Mouse (Mus musculus): Measurements from ENCODE around the gene Ube2b.

Gene Ube2b

DNA sequence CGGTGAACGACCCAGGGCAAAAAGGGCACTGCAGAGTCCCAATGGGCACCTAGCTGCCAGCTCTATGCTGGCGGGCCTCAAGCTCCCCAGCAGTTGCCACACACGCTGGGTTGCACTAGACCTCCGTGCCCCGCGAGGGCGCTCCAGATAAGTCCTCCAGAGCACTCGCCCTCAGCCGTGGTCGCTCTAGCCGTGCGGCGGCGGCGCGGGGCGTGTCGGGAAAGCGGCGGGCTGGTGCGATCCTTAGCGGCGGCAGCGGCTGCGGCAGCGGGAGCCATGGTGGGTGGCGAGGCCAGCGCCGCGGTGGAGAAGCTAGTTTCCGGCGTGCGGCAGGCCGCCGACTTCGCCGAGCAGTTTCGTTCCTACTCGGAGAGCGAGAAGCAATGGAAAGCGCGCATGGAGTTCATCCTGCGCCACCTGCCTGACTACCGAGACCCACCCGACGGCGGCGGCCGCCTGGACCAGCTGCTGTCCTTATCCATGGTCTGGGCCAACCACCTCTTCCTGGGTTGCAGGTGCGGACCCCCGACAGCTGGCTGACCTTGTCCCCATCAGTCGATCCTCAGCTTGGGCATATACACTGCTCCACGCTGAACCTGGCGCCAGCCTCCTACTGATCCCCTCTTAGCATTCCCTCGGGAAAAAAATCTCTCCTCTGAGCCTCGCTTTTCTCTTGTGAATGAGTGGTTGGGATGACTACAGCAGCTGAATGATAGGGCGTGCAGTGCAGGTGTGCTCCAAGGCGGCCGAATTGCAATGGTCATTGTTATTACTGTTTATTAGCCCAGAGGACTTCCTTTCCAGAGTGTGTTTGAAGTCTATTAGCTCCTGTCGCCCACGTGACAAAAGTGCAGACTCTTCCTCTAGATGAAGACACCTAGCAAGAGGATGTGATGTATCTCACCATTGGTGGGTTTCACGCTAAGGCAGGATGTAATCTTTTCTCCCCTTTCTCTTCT, 32.8 kb downstream of the Ube2b start, which contains the start of gene Cdkn2aipnl:
TSS of gene Cdkn2aipnl (plus strand) at position 219 of the 959 bp plus-strand sequence.
- DNase-seq (ENCODE audit: low spot score) = peak; percentile 85

DNA sequence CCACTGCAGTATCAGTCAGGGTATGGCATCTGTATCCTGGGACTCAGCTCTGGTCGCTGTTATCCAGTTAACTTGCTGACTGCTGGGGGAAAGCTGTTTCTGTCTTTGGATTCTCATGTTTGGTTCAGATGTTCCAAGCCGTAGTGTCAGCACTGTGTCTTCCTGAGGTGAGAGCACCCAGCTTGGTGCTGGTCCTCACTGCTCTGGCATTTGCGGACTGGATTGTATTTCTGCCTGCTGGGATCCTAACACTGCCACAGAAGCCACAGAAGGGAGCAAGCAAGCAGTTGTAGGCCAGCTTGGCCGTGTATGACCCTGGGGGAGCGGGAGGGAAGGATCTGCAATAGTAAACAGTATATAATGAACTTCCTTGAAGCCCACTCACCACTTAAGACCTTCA, 33.9 kb downstream of the Ube2b start:
- no peak for DNase-seq (ENCODE audit: low spot score)

DNA sequence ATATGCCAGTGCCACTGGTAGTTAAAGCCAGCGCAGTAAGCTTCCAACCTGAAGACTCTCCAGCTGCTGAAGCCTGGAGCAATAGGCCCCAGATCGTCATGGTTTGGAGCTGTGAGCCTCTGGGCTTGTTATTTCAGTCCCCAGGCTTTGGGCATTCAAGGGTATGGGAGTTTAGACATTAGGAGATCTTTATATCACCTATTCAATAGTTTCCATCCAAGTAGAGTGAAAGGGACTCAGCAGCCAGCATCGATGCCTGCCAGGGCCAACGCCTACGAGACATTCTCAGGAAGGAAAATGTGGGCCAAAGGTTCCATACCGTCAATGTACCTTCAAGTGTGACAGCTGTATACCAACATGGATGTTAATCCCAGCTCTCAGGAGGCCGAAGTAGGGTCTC, 38.3 kb downstream of the Ube2b start:
- no peak for DNase-seq (ENCODE audit: low spot score)

DNA sequence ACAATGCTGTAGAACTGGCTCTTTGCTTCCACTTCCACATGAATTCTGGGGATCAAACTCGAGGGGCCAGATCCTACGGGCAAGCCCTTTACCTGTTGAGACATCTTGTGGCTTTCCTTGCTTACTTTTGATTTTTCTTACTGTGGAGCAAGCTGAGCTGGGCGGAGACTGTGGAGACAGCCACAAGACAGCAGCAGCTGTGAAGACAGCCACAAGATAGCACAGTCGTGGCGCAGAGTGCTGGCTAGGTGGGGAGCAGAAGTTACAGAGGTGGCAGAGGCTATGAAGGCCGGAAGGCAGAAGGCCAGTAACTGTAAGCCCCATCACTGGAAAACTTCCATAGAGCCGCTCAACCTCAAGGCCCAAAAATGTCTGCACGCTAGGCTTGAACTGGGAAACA, 38.8 kb downstream of the Ube2b start:
- no peak for DNase-seq (ENCODE audit: low spot score)

DNA sequence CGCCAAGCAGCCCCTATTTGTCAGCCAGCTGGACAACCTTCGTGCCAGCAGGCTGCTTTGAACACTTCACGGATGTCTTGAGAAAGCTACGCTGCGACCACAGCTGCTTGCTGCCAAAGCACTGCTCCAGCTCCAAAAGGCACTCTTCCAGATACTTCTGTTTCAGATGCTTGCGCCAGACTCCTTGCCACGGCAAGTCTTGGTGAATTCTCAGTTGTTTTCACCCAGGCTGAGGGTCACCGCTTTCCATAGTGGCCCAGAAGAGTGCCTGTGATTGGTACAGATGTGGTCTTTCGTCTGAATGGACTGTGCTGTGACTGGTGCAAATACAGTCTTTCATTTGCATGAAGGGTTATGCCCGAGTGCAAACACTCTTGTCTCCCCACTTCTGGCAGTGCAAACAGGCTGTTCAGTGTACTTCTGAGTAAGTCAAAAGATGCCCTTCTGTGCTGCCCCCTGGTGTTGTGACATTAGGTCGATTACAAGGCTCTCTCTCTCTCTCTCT, 39.5 kb downstream of the Ube2b start:
- DNase-seq (ENCODE audit: low spot score) = no peak

DNA sequence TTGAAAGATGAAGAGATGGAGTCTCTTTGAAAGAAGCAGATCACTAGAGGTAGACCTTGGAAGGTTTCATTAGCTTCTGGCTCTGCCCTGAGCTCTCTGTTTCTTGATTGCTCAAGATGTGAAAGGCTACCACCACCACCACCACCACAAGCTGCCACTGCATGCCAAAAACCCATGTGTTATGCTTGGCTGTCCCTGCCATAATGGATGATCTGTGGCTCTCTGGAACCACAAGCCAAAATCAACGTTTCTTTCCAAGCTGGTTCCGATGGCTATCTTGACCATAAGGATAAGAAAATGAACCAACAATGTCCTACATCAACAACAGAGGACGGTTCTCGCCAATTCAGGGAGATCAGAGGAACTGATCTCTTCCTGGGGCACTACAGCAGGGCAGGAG, 40.5 kb downstream of the Ube2b start:
- DNase-seq (ENCODE audit: low spot score) = no peak

DNA sequence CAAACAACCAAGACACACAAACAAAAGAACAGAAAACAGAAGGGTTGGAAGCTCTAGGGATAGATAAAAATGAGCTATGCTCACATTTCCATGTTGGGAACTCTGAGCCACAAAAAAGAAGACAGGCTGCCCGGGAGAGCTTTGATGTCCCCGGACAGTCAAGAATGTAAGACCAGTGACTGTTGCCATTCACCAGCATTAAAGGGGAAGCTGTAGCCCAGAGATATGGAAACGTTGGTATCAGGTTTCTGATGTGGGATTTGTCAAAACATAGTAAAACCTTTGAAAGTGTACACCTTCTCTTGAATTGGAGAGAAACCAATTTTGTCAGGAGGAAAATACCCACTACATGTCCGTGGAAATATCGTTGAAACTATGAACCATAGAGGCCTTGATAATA, 41.1 kb downstream of the Ube2b start:
- DNase-seq (ENCODE audit: low spot score) = no peak

DNA sequence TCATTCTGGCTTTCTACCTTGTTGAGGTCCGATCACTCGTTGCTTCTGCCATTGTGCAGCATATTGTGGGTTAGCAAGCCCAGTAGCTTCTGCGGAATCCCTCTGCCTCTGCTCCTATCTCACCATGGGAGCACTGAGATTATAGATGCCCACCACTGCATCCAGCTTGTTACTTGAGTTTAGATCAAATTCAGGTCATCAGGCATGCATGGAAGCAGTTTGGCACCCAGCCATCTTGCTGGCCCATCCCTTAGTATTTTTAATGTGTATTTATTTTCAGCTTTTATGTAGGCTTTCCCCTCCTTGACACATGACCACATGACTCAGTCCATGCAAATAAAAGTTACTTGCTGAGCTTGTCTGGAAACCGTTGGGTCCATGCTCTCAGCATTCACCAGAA, 42.8 kb downstream of the Ube2b start:
- no peak for DNase-seq (ENCODE audit: low spot score)

DNA sequence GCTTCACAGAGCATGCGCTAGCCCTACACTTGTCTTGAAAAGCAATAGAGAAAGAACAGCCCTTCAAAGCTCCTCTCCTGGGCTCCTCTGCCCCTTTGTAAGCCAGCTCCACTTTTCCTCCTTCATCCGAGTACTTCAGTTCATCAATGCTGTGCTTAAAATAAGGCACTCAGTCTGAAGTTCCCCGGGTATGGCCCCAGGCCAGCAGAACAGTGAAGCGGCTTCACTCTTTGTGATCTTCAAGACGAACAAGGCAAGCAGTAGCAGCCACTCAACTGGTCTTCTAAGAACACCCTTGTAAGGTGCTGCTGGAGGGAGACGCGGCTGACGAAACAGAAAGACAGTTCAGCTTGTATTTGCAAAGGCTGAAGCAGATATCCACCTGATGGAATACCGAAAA, 44.5 kb downstream of the Ube2b start:
- DNase-seq (ENCODE audit: low spot score) = no peak

DNA sequence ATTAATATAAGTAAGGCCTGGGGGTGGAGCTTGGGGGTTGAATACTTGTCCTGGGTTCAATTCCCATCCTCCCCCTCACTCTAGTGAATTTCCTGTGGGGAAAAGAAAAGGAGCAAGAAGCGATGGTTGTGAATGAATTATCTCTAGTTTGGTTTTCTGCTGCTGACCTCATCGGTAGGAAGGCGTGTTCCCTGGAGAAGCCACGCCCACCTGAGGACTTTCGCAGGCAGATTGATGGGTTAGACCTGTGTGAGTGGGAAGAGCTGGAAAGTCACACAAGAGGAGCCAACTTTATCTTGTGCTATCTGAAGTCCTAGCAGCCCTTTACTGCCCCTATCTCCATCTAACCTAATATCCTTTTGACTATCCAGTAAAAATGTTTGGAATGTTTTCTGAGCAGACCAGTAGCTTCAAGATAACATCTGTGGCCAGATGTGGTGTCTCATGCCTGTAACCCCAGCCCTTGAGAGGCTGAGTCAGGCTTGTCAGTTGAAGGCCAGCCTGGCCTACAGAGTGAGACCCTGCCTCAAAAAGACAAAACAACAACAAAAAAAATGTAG, 48.6 kb downstream of the Ube2b start:
- DNase-seq (ENCODE audit: low spot score) = no peak

DNA sequence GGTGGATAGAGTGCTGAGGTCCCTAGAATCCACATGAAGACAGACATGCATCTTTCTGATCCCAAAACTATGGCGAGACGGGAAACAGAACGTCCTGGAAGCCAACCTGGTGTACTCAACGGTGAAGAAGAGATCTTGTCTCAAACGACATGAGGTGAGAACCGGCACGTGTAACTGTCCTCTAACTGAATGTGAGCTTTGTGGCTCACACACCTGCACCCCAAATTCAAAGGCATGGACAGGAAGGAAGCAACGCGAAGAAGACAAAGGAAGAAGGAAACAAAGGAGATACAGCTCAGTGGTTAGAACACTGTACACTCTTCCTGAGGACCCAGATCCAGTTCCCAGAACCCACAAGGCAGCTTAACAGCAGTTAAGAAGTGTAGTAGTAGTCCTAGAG, 50.6 kb downstream of the Ube2b start:
- DNase-seq (ENCODE audit: low spot score) = no peak

DNA sequence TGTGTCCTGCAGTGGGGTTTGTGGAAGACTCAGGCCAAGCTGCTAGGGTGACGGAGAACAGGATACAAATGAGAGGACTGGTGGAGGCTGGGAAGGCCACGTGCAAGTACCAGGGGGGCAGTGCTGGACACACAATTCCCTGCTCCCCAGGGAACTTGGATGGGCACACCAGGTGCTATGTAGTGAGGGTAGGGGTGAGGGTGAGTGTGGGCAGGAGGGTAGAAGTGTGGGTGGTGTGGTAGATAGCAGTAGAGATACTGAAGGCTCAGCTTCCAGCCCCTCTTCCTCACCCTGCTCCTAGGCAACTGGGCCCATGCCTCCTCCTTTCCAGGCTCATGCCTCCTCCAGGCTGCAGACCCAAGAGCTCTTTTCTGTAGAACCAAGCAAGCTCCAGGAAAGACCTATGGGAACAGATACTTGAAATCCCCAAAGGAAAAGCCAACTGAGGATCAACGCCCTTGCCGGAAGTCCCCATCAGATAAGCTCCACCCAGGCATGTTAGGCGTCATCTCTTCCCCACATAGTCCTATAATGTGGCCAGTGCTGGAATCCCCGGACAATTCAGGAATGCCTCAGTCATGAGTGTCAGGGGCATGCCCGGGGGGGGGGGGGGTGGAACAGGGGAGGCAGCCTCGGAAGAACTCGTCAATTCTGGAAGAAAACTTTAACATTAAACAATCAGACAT, 51.3 kb downstream of the Ube2b start:
- no peak for DNase-seq (ENCODE audit: low spot score)

DNA sequence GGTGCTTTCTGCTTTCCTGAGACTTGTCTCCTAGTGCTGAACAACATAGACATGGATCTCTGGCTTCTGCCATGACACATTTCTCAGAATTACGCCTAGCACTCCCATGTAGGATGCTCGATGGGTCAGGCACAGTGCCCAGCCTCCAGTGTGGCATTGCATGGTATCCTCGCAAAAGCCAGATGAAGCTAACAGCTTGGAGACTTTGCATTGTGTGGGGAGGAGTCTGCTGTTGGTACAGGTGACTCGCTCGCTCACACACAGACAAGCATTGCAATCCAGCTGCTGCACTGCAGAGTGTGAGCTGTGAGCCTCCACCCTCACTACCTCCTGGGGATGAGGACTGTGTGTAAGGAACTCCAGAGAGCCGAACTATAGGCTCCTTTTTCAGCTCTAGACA, 54.4 kb downstream of the Ube2b start:
- no peak for DNase-seq (ENCODE audit: low spot score)

DNA sequence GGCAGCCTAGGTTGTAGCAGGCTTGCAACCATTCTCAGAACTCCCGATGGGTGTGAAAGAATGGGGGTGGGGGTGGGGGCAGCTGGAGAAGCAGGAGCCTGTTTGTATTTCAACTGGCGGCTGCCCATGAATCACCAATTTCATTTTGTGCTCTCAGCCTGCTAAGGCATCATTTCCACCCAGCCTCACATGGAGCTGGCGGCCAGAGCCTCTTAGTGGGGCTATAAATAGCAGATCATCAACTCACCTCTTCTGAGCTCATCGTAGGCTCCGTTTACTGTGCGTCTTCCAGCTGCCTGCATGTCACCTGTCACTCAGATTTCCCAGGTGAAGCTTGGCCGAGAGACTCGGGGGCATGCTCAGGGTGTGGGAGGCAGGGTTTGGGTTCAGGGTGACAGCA, 55.0 kb downstream of the Ube2b start:
- DNase-seq (ENCODE audit: low spot score) = no peak

DNA sequence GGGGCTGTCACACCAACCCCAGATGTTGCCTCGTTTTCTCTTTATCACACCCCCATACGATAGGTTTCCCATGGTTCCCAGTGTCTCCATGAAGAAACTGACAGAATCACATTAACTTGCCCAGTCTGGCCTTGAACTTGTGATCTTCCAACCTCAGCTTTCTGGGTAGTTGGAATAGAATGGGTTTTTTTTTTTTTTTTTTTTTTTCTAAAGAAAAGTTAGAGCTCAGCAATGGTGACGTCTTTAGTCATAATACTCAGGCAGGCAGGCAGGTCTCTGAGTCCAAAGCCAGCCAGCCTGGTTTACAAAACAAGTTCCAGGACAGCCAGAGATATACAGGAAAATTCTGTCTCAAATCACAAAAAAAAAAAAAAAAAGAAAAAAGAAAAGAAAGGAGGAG, 56.3 kb downstream of the Ube2b start:
- DNase-seq (ENCODE audit: low spot score) = no peak

DNA sequence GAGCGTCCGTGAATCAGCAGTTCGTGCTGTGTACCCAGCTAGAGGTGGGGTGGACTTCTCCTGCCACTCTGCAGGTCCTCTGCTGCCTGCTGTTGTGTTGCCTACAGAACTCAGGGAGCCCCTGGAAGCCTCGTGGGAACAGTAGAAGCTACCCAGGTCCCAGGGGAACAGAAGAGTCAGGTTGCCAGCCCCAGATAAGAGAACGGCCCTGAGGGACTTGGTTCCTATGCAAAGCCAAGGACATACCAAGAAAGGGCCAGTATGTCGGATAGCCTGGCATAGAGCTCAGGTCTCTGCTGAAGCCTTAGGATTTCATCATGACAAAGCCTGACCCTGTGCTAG, 57.1 kb downstream of the Ube2b start:
- no peak for DNase-seq (ENCODE audit: low spot score)

DNA sequence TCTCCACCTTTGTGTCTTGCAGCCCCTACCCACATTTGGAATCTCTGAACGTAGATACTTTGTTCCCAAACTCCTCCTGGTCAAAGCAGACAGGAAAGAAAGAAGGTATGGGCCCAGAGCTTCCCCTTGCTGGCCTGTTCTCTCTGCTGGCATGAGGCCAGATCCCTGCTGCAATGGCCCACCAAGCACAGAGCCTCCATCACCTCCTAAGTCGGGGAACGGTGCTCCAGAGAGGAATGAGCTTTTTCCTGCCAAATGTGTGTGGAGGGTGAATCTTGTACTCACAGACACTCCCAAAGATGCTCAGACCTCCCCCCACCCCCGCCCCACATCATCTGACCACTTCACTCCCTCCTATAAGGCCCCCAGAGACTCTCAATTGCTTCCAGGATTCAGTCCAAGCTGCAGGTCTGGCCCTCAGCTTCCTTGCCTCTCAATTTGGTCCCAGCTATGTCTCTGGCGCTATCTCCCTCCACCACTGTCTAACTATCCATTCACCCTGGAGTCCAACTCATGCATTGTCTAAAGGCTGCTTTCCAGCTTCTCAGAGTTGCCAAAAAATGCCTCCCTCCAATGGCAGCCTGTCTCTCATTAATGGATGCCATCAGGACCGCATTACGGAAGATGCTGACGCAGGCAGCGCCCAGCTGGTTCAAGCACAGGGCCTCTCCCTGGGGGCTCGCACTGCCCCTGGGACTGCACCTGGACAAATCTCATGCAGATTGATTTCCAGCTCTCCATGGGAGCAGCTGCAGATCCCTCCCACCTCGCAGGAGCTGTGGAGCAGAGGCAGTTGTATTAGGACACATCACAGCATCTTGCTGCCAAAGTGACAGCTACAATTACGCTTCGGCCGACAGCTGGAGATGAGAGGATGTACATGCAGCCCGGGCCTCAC, 57.7 kb downstream of the Ube2b start:
- no peak for DNase-seq (ENCODE audit: low spot score)

DNA sequence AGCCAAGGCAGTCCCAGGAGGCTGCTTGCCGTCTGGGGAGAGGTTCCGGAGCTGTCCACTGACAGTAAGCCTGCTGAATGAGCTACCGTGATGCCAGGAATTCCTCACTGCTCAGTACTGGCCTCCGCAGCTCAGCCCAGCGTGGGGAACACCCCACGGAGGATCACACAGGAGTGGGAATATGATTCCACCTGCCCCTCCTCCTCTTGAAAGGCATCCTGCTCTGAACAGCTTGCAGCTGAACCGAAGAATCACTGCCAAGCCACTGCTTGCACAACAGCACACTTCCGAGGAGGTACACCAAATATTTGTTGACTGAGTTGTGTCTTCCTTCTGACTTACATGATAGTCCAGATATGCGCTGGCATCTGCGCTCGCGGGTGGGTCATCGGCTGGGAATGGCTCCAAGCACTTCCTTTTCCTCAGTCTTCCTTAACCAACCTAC, 60.0 kb downstream of the Ube2b start:
- no peak for DNase-seq (ENCODE audit: low spot score)

DNA sequence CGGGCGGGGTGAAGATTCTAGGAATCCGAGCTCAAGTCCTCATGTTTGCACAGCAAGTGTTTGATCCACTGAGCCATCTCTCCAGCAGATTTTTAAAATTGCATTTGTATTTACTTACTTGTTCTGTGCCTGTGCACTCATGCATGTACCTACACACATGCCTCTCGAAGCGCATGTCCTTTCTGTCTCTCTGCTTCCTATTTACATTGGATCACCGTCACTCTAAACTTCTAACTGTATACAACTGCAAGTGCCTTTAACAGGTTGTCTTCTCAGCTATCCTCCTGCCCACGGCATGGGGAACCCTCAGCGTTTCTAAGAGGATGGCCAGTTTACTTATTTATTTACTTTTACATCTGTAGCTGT, 61.0 kb downstream of the Ube2b start:
- no peak for DNase-seq (ENCODE audit: low spot score)

DNA sequence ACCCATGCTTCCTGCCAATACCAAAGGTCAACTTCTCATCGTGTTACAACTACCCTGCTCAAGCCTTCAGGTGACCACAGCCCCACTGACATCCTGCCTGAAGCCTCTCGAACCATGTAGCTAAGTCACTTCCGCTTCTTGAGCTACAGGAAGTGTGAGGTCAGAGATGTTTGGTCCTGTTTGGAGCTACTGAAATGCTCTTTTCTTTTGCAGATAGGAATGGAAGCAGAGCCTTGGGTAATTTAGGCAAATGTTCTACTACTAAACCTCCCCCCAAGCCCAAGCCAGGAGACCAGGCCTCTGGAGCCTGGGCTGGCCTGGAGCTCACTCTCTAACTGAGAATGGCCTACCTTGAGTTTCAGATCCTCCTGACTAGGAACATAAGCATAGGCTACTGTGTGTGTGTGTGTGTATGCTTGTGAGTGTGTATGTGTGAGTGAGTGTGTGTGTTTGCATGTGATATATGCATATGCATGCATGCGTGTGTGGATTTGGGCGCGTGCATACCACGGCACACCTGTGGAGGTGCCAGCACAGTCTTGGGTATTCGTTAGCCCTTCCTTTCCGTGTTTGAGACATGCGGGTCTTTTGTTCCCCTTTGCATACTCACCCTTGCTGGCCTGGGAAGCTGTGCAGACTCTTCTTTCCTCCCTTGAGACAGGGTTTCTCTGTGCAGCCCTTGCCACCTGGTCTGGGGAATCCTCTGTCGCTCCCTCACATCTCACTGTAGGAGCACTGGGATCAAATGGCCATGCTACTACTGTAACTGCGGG, 61.6 kb downstream of the Ube2b start:
- DNase-seq (ENCODE audit: low spot score) = no peak

DNA sequence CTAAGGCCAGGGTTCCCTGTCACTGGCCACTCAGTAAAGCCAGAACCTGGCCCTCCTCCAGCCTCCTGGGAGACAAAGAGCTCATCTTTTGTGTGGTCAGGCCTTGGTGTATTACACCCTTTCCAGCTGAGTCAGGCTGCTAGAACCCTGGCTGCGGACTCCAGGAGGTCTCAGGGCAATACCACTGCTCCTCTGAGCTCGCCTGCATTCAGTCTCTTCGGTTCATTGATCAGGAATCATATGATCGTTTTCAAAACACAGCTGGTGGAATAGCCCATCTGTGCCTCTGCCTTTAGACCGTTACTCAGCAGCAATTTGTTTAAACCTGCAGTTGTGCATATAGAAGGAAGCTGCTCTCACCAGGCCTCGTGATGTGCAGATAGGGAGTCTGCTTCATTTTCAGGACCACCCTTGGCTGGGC, 63.2 kb downstream of the Ube2b start:
- no peak for DNase-seq (ENCODE audit: low spot score)

Data from urinary bladder, postnatal 10 days (tissue).